Comparison of ENCODE assay signal across 19 mouse cellular contexts in the genomic region with DNA sequence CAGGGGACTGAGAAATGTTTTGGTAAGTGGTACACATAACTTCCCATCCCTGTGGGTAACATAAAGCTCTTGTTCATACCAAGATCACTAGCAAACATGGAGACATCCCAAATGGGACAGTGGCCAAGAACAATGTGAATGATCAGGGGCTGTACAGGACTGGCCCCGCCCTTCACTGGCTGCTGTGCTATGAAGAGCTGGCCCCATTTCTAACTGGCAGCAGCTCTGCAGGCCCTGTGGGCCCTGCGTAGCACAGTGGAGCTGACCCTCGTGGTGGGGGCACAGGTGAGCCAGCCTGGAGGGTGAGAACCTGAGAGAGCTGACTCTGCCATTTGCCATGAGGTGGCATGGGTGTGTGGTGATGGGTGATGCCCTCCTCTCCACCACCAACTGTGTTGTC.
DNase-seq lines count a peak whose midpoint lies in the region; ATAC-seq and TF ChIP-seq lines count a peak whose summit lies in the region.
"Had no signal": no experiment of that assay in that cellular context is flagged by ENCODE, and none has a peak within 500 bp of the region (broad histone marks: within the 10 kb centered on the region; RNA-seq: fewer than 3 reads in every experiment).

No protein-coding gene starts in this region.

- H3K36me3 ChIP-seq in neural tube, embryonic 13.5 days = no peaks in the 10 kb centered on the region
- no peaks in the 10 kb centered on the region for H3K36me3 ChIP-seq in limb, embryonic 14.5 days (ENCODE audit: control insufficient read depth, insufficient read depth, low read length)
- H3K36me3 ChIP-seq: embryonic facial prominence, embryonic 12.5 days; heart, embryonic 10.5 days had no signal

- H3K27me3 ChIP-seq in neural tube, embryonic 13.5 days = no peaks in the 10 kb centered on the region
- no peaks in the 10 kb centered on the region for H3K27me3 ChIP-seq in limb, embryonic 14.5 days (ENCODE audit: control insufficient read depth, insufficient read depth, low read length)
- H3K27me3 ChIP-seq: CH12.LX; embryonic facial prominence, embryonic 12.5 days had no signal

- H3K27ac ChIP-seq in neural tube, embryonic 13.5 days (replicated peaks) = no peak overlapping the region
- no peak overlapping the region for H3K27ac ChIP-seq in limb, embryonic 14.5 days (replicated peaks; ENCODE audit: low read depth, low read length)
- H3K27ac ChIP-seq: embryonic facial prominence, embryonic 12.5 days; heart, embryonic 10.5 days; liver, embryonic 14.5 days had no signal

- peaks cover 56% of the 10 kb centered on the region for H3K4me1 ChIP-seq in neural tube, embryonic 13.5 days (replicated peaks)
- H3K4me1 ChIP-seq in limb, embryonic 14.5 days (ENCODE audit: control insufficient read depth, insufficient read depth, low read length) = no peaks in the 10 kb centered on the region
- H3K4me1 ChIP-seq: embryonic facial prominence, embryonic 12.5 days; heart, embryonic 10.5 days had no signal

- ATAC-seq in neural tube, embryonic 13.5 days (ENCODE audit: low read depth) = 0 out of 2 replicates have a peak, but pooled peaks have one; percentile 25
- ATAC-seq in limb, embryonic 14.5 days (ENCODE audit: low FRiP score, low read depth) = no peak; the same call in 1 of the 2 replicates
- ATAC-seq: activated CD4-positive, CD25-positive, alpha-beta regulatory T cell, adult 4 months; lung, postnatal 0 days had no signal

- no peak overlapping the region for H3K4me3 ChIP-seq in neural tube, embryonic 13.5 days
- H3K4me3 ChIP-seq in limb, embryonic 14.5 days (replicated peaks; ENCODE audit: low read length) = no peak overlapping the region
- H3K4me3 ChIP-seq: embryonic facial prominence, embryonic 12.5 days; heart, embryonic 10.5 days had no signal

- H3K4me2 ChIP-seq in neural tube, embryonic 13.5 days = no peak overlapping the region
- H3K4me2 ChIP-seq in limb, embryonic 14.5 days (replicated peaks; ENCODE audit: low read depth, low read length, severe bottlenecking) = no peak overlapping the region
- H3K4me2 ChIP-seq: embryonic facial prominence, embryonic 12.5 days had no signal

- DNase-seq in gastrocnemius, postnatal 14 days = peak; percentile 12
- DNase-seq in gastrocnemius, postnatal 10 days = no peak
- no peak for DNase-seq in neural tube, embryonic 10.5 days (ENCODE audit: extremely low spot score, low spot score)
- DNase-seq in limb, embryonic 14.5 days (ENCODE audit: low spot score) = peak; percentile 14
- no peak for DNase-seq in right cerebral cortex, postnatal 25 days
- no peak for DNase-seq in kidney, adult 9 months
- DNase-seq: adrenal gland, postnatal 36 days; cerebellum, postnatal 36 days; heart, postnatal 36 days; kidney, adult 11 months; kidney, postnatal 14 days; layer of hippocampus, adult 9-11 months had no signal

- H3K9ac ChIP-seq in neural tube, embryonic 13.5 days = no peak overlapping the region
- H3K9ac ChIP-seq in limb, embryonic 14.5 days (ENCODE audit: low read depth, low read length, severe bottlenecking) = no peak overlapping the region
- H3K9ac ChIP-seq: embryonic facial prominence, embryonic 12.5 days; liver, embryonic 14.5 days had no signal

- 76% methylated on average over 3 of the region's 3 CpGs for WGBS in neural tube, embryonic 13.5 days
- WGBS in limb, embryonic 14.5 days = 76% methylated on average over 3 of the region's 3 CpGs

- no peaks in the 10 kb centered on the region for H3K9me3 ChIP-seq in neural tube, embryonic 13.5 days
- H3K9me3 ChIP-seq in limb, embryonic 14.5 days (ENCODE audit: control insufficient read depth, low read length) = no peaks in the 10 kb centered on the region
- H3K9me3 ChIP-seq: embryonic facial prominence, embryonic 12.5 days; heart, embryonic 10.5 days had no signal

- no peak for TF ChIP-seq POLR2A in limb, embryonic 14.5 days (IDR thresholded peaks at IDR 0.05; ENCODE audit: borderline replicate concordance, extremely low read depth, insufficient read depth, insufficient read length)

- intact Hi-C loops in gastrocnemius, postnatal 14 days (cut with DNase I; ENCODE audit: low total_unique reads) = no loop called here

Comparison
In these comparisons a context has a peak if more than half of its experiments do, and no peak if none do; other contexts are left out.
1. DNase-seq: peak in gastrocnemius, postnatal 14 days (single experiment) and limb, embryonic 14.5 days (single experiment); none in gastrocnemius, postnatal 10 days (single experiment), neural tube, embryonic 10.5 days (single experiment), right cerebral cortex, postnatal 25 days (single experiment) and kidney, adult 9 months (single experiment).